In the genomic region with DNA sequence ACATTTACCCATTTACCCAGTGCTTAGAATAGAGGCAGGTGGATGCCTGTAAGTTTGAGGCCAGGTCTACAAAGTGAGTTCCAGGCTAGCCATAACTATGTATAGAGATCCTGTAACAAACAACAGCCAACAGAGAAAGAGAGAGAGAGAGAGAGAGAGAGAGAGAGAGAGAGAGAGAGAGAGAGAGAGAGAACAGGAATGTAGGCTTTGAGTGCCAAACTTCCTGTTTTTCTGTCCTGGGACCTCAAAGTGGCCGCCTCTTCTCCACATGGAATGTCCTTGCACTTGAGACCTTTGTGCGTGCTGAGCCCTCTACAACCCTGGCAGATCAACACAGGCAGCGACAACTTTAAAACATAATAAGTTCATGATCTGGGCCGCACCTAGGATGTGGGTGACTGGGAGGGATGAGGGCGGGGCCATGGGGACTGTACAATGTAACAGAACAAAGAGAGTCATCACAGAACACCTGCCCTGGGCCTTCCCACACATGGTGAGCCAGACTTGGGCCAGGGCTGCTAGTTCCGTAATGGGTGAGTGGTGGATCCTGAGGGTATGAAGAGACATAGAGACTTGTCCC, we compare ENCODE assay signal across 8 mouse cellular contexts. TPM values are rescaled to one million over a fixed set of nuclear protein-coding genes. Genes with fewer than 3 reads are reported as not detected.
DNase-seq lines count a peak whose midpoint lies in the region; ATAC-seq and TF ChIP-seq lines count a peak whose summit lies in the region.

No protein-coding gene starts in this region.

- H3K4me1 ChIP-seq in forebrain, embryonic 14.5 days (ENCODE audit: control insufficient read depth, insufficient read depth, low read length), result peaks cover 10% of the 10 kb centered on the region; the same call in 1 of the 2 replicates
- peaks cover 10% of the 10 kb centered on the region; the same call in 1 of the 2 replicates for H3K4me1 ChIP-seq in forebrain, embryonic 11.5 days (replicated peaks; ENCODE audit: control insufficient read depth, insufficient read depth, low read length)
- H3K4me1 ChIP-seq in midbrain, embryonic 12.5 days, result peaks cover 23% of the 10 kb centered on the region
- H3K4me1 ChIP-seq in midbrain, embryonic 11.5 days (ENCODE audit: control insufficient read depth, insufficient read depth, low read length), result peaks cover 11% of the 10 kb centered on the region
- peaks cover 16% of the 10 kb centered on the region for H3K4me1 ChIP-seq in liver, postnatal 0 days (ENCODE audit: insufficient read depth)

- H3K9ac ChIP-seq in forebrain, embryonic 14.5 days (ENCODE audit: low read length), result no peak overlapping the region
- H3K9ac ChIP-seq in forebrain, embryonic 11.5 days (ENCODE audit: low read length), result no peak overlapping the region
- H3K9ac ChIP-seq in midbrain, embryonic 12.5 days (replicated peaks), result 0 out of 2 replicates have a peak overlapping the region, but pooled peaks have one; percentile 31
- H3K9ac ChIP-seq in midbrain, embryonic 11.5 days (ENCODE audit: low read length), result no peak overlapping the region
- H3K9ac ChIP-seq in liver, postnatal 0 days (replicated peaks), result no peak overlapping the region

- WGBS in forebrain, embryonic 14.5 days, result 87% methylated on average over 6 of the region's 6 CpGs
- 84% methylated on average over 6 of the region's 6 CpGs for WGBS in forebrain, embryonic 11.5 days
- 84% methylated on average over 6 of the region's 6 CpGs for WGBS in midbrain, embryonic 12.5 days
- WGBS in midbrain, embryonic 11.5 days, result 84% methylated on average over 6 of the region's 6 CpGs
- WGBS in liver, postnatal 0 days (ENCODE audit: insufficient replicate concordance), result 54% methylated on average over 6 of the region's 6 CpGs

- no peak overlapping the region for H3K4me3 ChIP-seq in forebrain, embryonic 14.5 days (ENCODE audit: low read depth, low read length)
- H3K4me3 ChIP-seq in forebrain, embryonic 11.5 days (ENCODE audit: low read depth, low read length), result no peak overlapping the region
- no peak overlapping the region for H3K4me3 ChIP-seq in midbrain, embryonic 12.5 days
- H3K4me3 ChIP-seq in midbrain, embryonic 11.5 days (ENCODE audit: low read depth, low read length), result no peak overlapping the region
- H3K4me3 ChIP-seq in liver, postnatal 0 days (ENCODE audit: low read depth, low read length), result 0 out of 2 replicates have a peak overlapping the region, but pooled peaks have one; percentile 48

- peak overlapping the region; percentile 65 for H3K4me2 ChIP-seq in forebrain, embryonic 14.5 days (ENCODE audit: low read length)
- H3K4me2 ChIP-seq in forebrain, embryonic 11.5 days (ENCODE audit: low read depth, low read length, severe bottlenecking), result no peak overlapping the region
- H3K4me2 ChIP-seq in midbrain, embryonic 12.5 days (replicated peaks), result peak overlapping the region; percentile 77; the same call in 1 of the 2 replicates
- no peak overlapping the region for H3K4me2 ChIP-seq in midbrain, embryonic 11.5 days
- H3K4me2 ChIP-seq in liver, postnatal 0 days (ENCODE audit: low read depth, low read length), result peak overlapping the region; percentile 73

- no peaks in the 10 kb centered on the region for H3K36me3 ChIP-seq in forebrain, embryonic 14.5 days (ENCODE audit: control insufficient read depth, insufficient read depth, low read length)
- no peaks in the 10 kb centered on the region for H3K36me3 ChIP-seq in forebrain, embryonic 11.5 days (ENCODE audit: control insufficient read depth, insufficient read depth, low read length)
- H3K36me3 ChIP-seq in midbrain, embryonic 12.5 days, result no peaks in the 10 kb centered on the region
- no peaks in the 10 kb centered on the region for H3K36me3 ChIP-seq in midbrain, embryonic 11.5 days (ENCODE audit: control insufficient read depth, insufficient read depth, low read length)
- no peaks in the 10 kb centered on the region for H3K36me3 ChIP-seq in liver, postnatal 0 days (replicated peaks; ENCODE audit: insufficient read depth, low read length)

- DNase-seq in forebrain, embryonic 14.5 days (ENCODE audit: low spot score), result no peak
- no peak for DNase-seq in forebrain, embryonic 11.5 days (ENCODE audit: low spot score)
- no peak for DNase-seq in midbrain, embryonic 11.5 days (ENCODE audit: low spot score, missing footprints)
- peak; percentile 45 for DNase-seq in liver, postnatal 0 days
- peak; percentile 73 for DNase-seq in thymus, postnatal 25 days
- DNase-seq in cerebellum, postnatal 10 days, result no peak
- no peak for DNase-seq in left cerebral cortex, postnatal 36 days (ENCODE audit: low spot score in 2 of 2)

- no peaks in the 10 kb centered on the region; the same call in 1 of the 2 replicates for H3K27me3 ChIP-seq in forebrain, embryonic 14.5 days (replicated peaks; ENCODE audit: control insufficient read depth, insufficient read depth, low read length)
- peaks cover 3% of the 10 kb centered on the region; the same call in 1 of the 2 replicates for H3K27me3 ChIP-seq in forebrain, embryonic 11.5 days (ENCODE audit: control insufficient read depth, insufficient read depth, low read length)
- H3K27me3 ChIP-seq in midbrain, embryonic 12.5 days, result peaks cover 25% of the 10 kb centered on the region
- peaks cover 6% of the 10 kb centered on the region; the same call in 1 of the 2 replicates for H3K27me3 ChIP-seq in midbrain, embryonic 11.5 days (ENCODE audit: control insufficient read depth, insufficient read depth, low read length)
- H3K27me3 ChIP-seq in liver, postnatal 0 days (ENCODE audit: insufficient read depth, low read length), result no peaks in the 10 kb centered on the region

- intact Hi-C loops in left cerebral cortex, postnatal 36 days (cut with DNase I), result no loop called here

- no peaks in the 10 kb centered on the region for H3K9me3 ChIP-seq in forebrain, embryonic 14.5 days (replicated peaks; ENCODE audit: control insufficient read depth, low read length)
- no peaks in the 10 kb centered on the region for H3K9me3 ChIP-seq in forebrain, embryonic 11.5 days (ENCODE audit: control insufficient read depth, low read length)
- no peaks in the 10 kb centered on the region for H3K9me3 ChIP-seq in midbrain, embryonic 12.5 days
- no peaks in the 10 kb centered on the region for H3K9me3 ChIP-seq in midbrain, embryonic 11.5 days (ENCODE audit: control insufficient read depth, low read length)
- no peaks in the 10 kb centered on the region for H3K9me3 ChIP-seq in liver, postnatal 0 days (ENCODE audit: low read length)

- no peak for TF ChIP-seq CTCF in liver, postnatal 0 days (IDR thresholded peaks at IDR 0.05; ENCODE audit: low read depth)

- no peak overlapping the region for H3K27ac ChIP-seq in forebrain, embryonic 14.5 days (ENCODE audit: low read depth, low read length)
- no peak overlapping the region for H3K27ac ChIP-seq in forebrain, embryonic 11.5 days (ENCODE audit: low read depth, low read length)
- no peak overlapping the region for H3K27ac ChIP-seq in midbrain, embryonic 12.5 days (replicated peaks)
- H3K27ac ChIP-seq in midbrain, embryonic 11.5 days (ENCODE audit: low read depth, low read length), result no peak overlapping the region
- peak overlapping the region; percentile 35; the same call in 1 of the 2 replicates for H3K27ac ChIP-seq in liver, postnatal 0 days (ENCODE audit: low read depth)

- no peak for TF ChIP-seq EP300 in liver, postnatal 0 days (IDR thresholded peaks at IDR 0.05; ENCODE audit: low read depth)

- ATAC-seq in forebrain, embryonic 14.5 days, result no peak
- ATAC-seq in forebrain, embryonic 11.5 days (replicated peaks; ENCODE audit: low FRiP score), result no peak
- no peak for ATAC-seq in midbrain, embryonic 12.5 days (ENCODE audit: low FRiP score, low read depth)
- no peak for ATAC-seq in midbrain, embryonic 11.5 days (ENCODE audit: low FRiP score)
- ATAC-seq in liver, postnatal 0 days, result peak; percentile 13; the same call in 1 of the 2 replicates

RNA-seq across cellular contexts. Expression of a gene that starts 1.3 kb away (rescaled TPM):
- 9.7 and 10.9 TPM in 2 replicates for polyA plus RNA-seq in forebrain, embryonic 14.5 days (2014; fragmentation: Nextera tagmentation; extraction: Ambion mirVana)
- 7.7 and 8.4 TPM in 2 replicates for polyA plus RNA-seq in forebrain, embryonic 11.5 days (2014; fragmentation: Nextera tagmentation; extraction: Ambion mirVana)
- polyA plus RNA-seq in midbrain, embryonic 12.5 days (2016; fragmentation: Nextera tagmentation; extraction: Ambion mirVana), result 8.0 and 8.2 TPM in 2 replicates
- 5.8 and 7.7 TPM in 2 replicates for polyA plus RNA-seq in midbrain, embryonic 11.5 days (2014; fragmentation: Nextera tagmentation; extraction: Ambion mirVana)
- polyA plus RNA-seq in liver, postnatal 0 days (2015; fragmentation: Nextera tagmentation; extraction: Ambion mirVana), result 2.8 and 3.3 TPM in 2 replicates
- 1 to 10 TPM; 7.9 to 8.5 TPM for total RNA-seq in left cerebral cortex, postnatal 36 days (2021)

RNA-seq across cellular contexts. Expression of a gene that starts 20.1 kb away (rescaled TPM):
- 58.8 and 63.5 TPM in 2 replicates for polyA plus RNA-seq in forebrain, embryonic 14.5 days (2014; fragmentation: Nextera tagmentation; extraction: Ambion mirVana)
- polyA plus RNA-seq in forebrain, embryonic 11.5 days (2014; fragmentation: Nextera tagmentation; extraction: Ambion mirVana), result 55.4 and 64.0 TPM in 2 replicates
- polyA plus RNA-seq in midbrain, embryonic 12.5 days (2016; fragmentation: Nextera tagmentation; extraction: Ambion mirVana), result 56.8 and 61.6 TPM in 2 replicates
- polyA plus RNA-seq in midbrain, embryonic 11.5 days (2014; fragmentation: Nextera tagmentation; extraction: Ambion mirVana), result 52.3 and 57.7 TPM in 2 replicates
- polyA plus RNA-seq in liver, postnatal 0 days (2015; fragmentation: Nextera tagmentation; extraction: Ambion mirVana), result 45.8 and 49.8 TPM in 2 replicates
- total RNA-seq in left cerebral cortex, postnatal 36 days (2021), result 10 to 100 TPM; 39.7 to 43.9 TPM

RNA-seq across cellular contexts. Expression of a gene that starts 23.5 kb away (rescaled TPM):
- polyA plus RNA-seq in forebrain, embryonic 14.5 days (2014; fragmentation: Nextera tagmentation; extraction: Ambion mirVana), result 9.4 and 12.1 TPM in 2 replicates
- polyA plus RNA-seq in forebrain, embryonic 11.5 days (2014; fragmentation: Nextera tagmentation; extraction: Ambion mirVana), result 1.4 and 2.5 TPM in 2 replicates
- polyA plus RNA-seq in midbrain, embryonic 12.5 days (2016; fragmentation: Nextera tagmentation; extraction: Ambion mirVana), result 6.5 and 7.9 TPM in 2 replicates
- 1.9 TPM in 2 replicates for polyA plus RNA-seq in midbrain, embryonic 11.5 days (2014; fragmentation: Nextera tagmentation; extraction: Ambion mirVana)
- polyA plus RNA-seq in liver, postnatal 0 days (2015; fragmentation: Nextera tagmentation; extraction: Ambion mirVana), result 0.56 and 0.62 TPM in 2 replicates
- total RNA-seq in left cerebral cortex, postnatal 36 days (2021), result 100 to 1,000 TPM; 131 to 144 TPM

RNA-seq across cellular contexts. Expression of a gene that starts 41.8 kb away (rescaled TPM):
- not detected in 2 replicates for polyA plus RNA-seq in forebrain, embryonic 14.5 days (2014; fragmentation: Nextera tagmentation; extraction: Ambion mirVana)
- 0.17 and 0.51 TPM in 2 replicates for polyA plus RNA-seq in forebrain, embryonic 11.5 days (2014; fragmentation: Nextera tagmentation; extraction: Ambion mirVana)
- 0.29 TPM in 1 of 2 replicates, not detected in the other for polyA plus RNA-seq in midbrain, embryonic 12.5 days (2016; fragmentation: Nextera tagmentation; extraction: Ambion mirVana)
- 0.15 TPM in 1 of 2 replicates, not detected in the other for polyA plus RNA-seq in midbrain, embryonic 11.5 days (2014; fragmentation: Nextera tagmentation; extraction: Ambion mirVana)
- polyA plus RNA-seq in liver, postnatal 0 days (2015; fragmentation: Nextera tagmentation; extraction: Ambion mirVana), result 256 and 269 TPM in 2 replicates
- 1 to 10 TPM; 4.2 to 5.4 TPM for total RNA-seq in left cerebral cortex, postnatal 36 days (2021)

RNA-seq across cellular contexts. Expression of a gene that starts 46.2 kb away (rescaled TPM):
- polyA plus RNA-seq in forebrain, embryonic 14.5 days (2014; fragmentation: Nextera tagmentation; extraction: Ambion mirVana), result 0.42 and 0.67 TPM in 2 replicates
- polyA plus RNA-seq in forebrain, embryonic 11.5 days (2014; fragmentation: Nextera tagmentation; extraction: Ambion mirVana), result 0.21 TPM in 1 of 2 replicates, not detected in the other
- 0.14 and 0.34 TPM in 2 replicates for polyA plus RNA-seq in midbrain, embryonic 12.5 days (2016; fragmentation: Nextera tagmentation; extraction: Ambion mirVana)
- polyA plus RNA-seq in midbrain, embryonic 11.5 days (2014; fragmentation: Nextera tagmentation; extraction: Ambion mirVana), result 0.07 TPM in 1 of 2 replicates, not detected in the other
- polyA plus RNA-seq in liver, postnatal 0 days (2015; fragmentation: Nextera tagmentation; extraction: Ambion mirVana), result 57.3 and 58.4 TPM in 2 replicates
- under 1 TPM; 0.59 to 0.99 TPM for total RNA-seq in left cerebral cortex, postnatal 36 days (2021)

Comparison
In these comparisons a context has a peak if more than half of its experiments do, and no peak if none do; other contexts are left out.
1. H3K4me2 ChIP-seq: peak in forebrain, embryonic 14.5 days (single experiment), midbrain, embryonic 12.5 days (single experiment) and liver, postnatal 0 days (single experiment); none in forebrain, embryonic 11.5 days (single experiment) and midbrain, embryonic 11.5 days (single experiment).
2. DNase-seq: peak in liver, postnatal 0 days (single experiment) and thymus, postnatal 25 days (single experiment); none in forebrain, embryonic 14.5 days (single experiment), forebrain, embryonic 11.5 days (single experiment), midbrain, embryonic 11.5 days (single experiment), cerebellum, postnatal 10 days (0 of 2) and left cerebral cortex, postnatal 36 days (0 of 2).